Mouse (Mus musculus) hindbrain, embryonic 14.5 days (tissue): ENCODE data around the gene Acot4. TPM values are rescaled to one million over a fixed set of nuclear protein-coding genes. Genes with fewer than 3 reads are reported as not detected.
"Not testable (repeated sequence)": the region's sequence is repeated elsewhere in the genome, so short reads cannot be mapped to it uniquely, and the experiment has no call there.

ENCODE experiments used
- ATAC-seq: fragments of 200-750 bp; cut with Nextera tagmentation; 2 replicates; pipeline ENCODE4 v1.8.0; 2017; ENCODE audit warnings: moderate number of reproducible peaks, mild to moderate bottlenecking, moderate TSS enrichment, moderate library complexity; ENCODE audit not compliant: low FRiP score
- DNase-seq: peaks from one replicate; pipeline ENCODE4 v3.0.0-alpha.2; 2015; ENCODE audit warnings: low spot score
- H3K27ac ChIP-seq: fragments of 300-500 bp; sonication (generic); 2 replicates; pipeline ENCODE4 v1.5.1; 2014; ENCODE audit warnings: mild to moderate bottlenecking, moderate library complexity
- H3K27me3 ChIP-seq: fragments of 300-500 bp; sonication (generic); 2 replicates; pipeline ENCODE4 v1.6.1; 2014; ENCODE audit warnings: mild to moderate bottlenecking, low read length, mixed read lengths; ENCODE audit not compliant: control insufficient read depth, insufficient read depth
- H3K36me3 ChIP-seq: fragments of 300-500 bp; sonication (generic); replicated peaks from 2 replicates; pipeline ENCODE4 v1.6.1; 2014; ENCODE audit not compliant: control insufficient read depth, insufficient read depth
- H3K4me1 ChIP-seq: fragments of 300-500 bp; sonication (generic); replicated peaks from 2 replicates; pipeline ENCODE4 v1.6.1; 2014; ENCODE audit warnings: antibody characterized with exemption, low read length, mixed read lengths; ENCODE audit not compliant: control insufficient read depth, insufficient read depth
- H3K4me2 ChIP-seq: fragments of 300-500 bp; sonication (generic); replicated peaks from 2 replicates; pipeline ENCODE4 v1.6.1; 2014; ENCODE audit warnings: mild to moderate bottlenecking, moderate library complexity
- H3K4me3 ChIP-seq: fragments of 300-500 bp; sonication (generic); replicated peaks from 2 replicates; pipeline ENCODE4 v1.5.1; 2014; ENCODE audit warnings: mild to moderate bottlenecking, low read length
- H3K9ac ChIP-seq: fragments of 300-500 bp; sonication (generic); 2 replicates; pipeline ENCODE4 v1.6.1; 2014
- H3K9me3 ChIP-seq: fragments of 300-500 bp; sonication (generic); 2 replicates; pipeline ENCODE4 v1.6.1; 2016; ENCODE audit warnings: low read length; ENCODE audit not compliant: control insufficient read depth
- WGBS: fragments of 180-500 bp; shearing (Covaris S2); extraction: QIAGEN DNeasy Blood & Tissue Kit; methylation state at CpG from one replicate; pipeline ENCODE4 v1.1.7; 2014; 5-methylcytosine and 5-hydroxymethylcytosine counted together
- polyA plus RNA-seq: library from polyadenylated mRNA; unstranded; fragments of >200 nt; fragmentation: Nextera tagmentation; extraction: Ambion mirVana; gene quantifications from 2 replicates; pipeline ENCODE4 v1.2.1, GENCODE M21; 2014

The Acot4 gene
- 0.54 and 0.61 TPM in 2 replicates for polyA plus RNA-seq

DNA sequence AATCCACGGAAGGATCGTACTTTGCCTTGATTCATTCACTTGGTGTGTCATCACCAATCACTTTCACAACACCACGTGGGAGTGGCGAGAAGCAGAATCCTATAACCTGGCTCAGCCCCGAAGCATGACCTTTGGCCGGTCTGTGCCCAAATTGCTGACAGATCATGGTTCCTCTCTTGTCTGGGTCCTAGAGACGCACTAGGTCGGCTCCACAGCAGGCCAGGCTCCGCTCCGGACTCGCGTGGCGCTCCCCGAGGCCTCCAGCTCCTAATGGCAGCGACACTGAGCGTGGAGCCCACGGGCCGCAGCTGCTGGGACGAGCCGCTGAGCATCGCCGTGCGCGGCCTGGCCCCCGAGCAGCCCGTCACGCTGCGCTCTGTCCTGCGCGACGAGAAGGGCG lies at the start of gene Acot4:
Acot4 (plus strand) TSS at position 139 of the 400 bp plus-strand sequence.
- Histone ChIP-seq H3K4me2 (peak within 1 kb of the TSS; percentile 59), H3K9ac (peak within 1 kb of the TSS; percentile 50), H3K4me3 (peak within 1 kb of the TSS; percentile 39)
- not testable (repeated sequence) for H3K36me3 ChIP-seq, H3K9me3 ChIP-seq, H3K27me3 ChIP-seq, H3K4me1 ChIP-seq, DNase-seq, ATAC-seq, H3K27ac ChIP-seq
- WGBS: 15% methylated on average over 16 of the region's 32 CpGs

DNA sequence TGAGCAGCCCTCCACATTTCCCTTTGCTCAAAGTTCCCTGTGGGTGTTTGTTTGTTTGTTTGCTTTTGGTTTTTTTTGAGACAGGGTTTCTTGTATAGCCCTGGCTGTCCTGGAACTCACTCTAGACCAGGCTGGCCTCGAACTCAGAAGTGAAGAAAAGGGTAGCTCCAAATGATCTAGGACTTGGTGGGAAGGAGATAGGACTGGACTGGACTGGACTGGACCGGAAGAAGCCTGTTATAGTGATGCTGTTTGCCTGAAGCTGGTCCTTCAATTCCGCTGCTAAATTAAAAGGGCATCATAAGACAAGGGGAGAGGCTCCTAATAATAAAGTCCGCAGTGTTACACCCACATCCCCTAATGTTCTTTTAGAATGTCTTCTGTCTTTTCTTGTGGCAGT lies 49.7 kb upstream of the Acot4 start:
- no peaks in the 10 kb centered on the region; the same call in 1 of the 2 replicates for H3K36me3 ChIP-seq
- no peaks in the 10 kb centered on the region for H3K9me3 ChIP-seq
- 0 out of 2 replicates have a peak, but pooled peaks have one; percentile 35 for ATAC-seq
- H3K4me1 ChIP-seq: peaks cover 10% of the 10 kb centered on the region; the same call in 1 of the 2 replicates
- peak overlapping the region; percentile 60 for H3K4me3 ChIP-seq
- DNase-seq: no peak
- H3K9ac ChIP-seq: peak overlapping the region; percentile 78
- peak overlapping the region; percentile 56 for H3K4me2 ChIP-seq
- peak overlapping the region; percentile 88 for H3K27ac ChIP-seq
- no peaks in the 10 kb centered on the region for H3K27me3 ChIP-seq
- 68% methylated on average over 4 of the region's 4 CpGs for WGBS

DNA sequence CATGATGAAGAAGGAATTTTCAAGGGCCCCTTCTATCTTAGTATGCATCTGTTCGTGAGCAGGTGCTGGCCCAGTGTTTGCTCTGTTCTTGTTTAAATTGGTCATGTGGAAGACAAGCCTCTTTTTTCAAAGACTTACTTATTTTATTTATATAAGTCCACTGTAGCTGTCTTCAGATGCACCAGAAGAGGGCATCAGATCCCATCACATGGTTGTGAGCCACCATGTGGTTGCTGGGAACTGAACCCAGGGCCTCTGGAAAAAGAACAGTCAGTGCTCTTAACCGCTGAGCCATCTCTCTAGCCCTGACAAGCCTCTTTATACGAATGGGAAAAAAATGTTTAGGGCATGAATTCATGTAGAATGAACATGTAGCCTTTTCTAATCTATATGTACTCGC lies 48.8 kb upstream of the Acot4 start:
- H3K4me2 ChIP-seq: no peak overlapping the region
- H3K27me3 ChIP-seq: no peaks in the 10 kb centered on the region
- ATAC-seq (no peak), DNase-seq (no peak)
- H3K27ac ChIP-seq: no peak overlapping the region
- no peak overlapping the region for H3K9ac ChIP-seq
- H3K4me1 ChIP-seq: peaks cover 10% of the 10 kb centered on the region; the same call in 1 of the 2 replicates
- 96% methylated on average over 4 of the region's 4 CpGs for WGBS
- H3K9me3 ChIP-seq: no peaks in the 10 kb centered on the region
- H3K4me3 ChIP-seq: no peak overlapping the region
- no peaks in the 10 kb centered on the region; the same call in 1 of the 2 replicates for H3K36me3 ChIP-seq

DNA sequence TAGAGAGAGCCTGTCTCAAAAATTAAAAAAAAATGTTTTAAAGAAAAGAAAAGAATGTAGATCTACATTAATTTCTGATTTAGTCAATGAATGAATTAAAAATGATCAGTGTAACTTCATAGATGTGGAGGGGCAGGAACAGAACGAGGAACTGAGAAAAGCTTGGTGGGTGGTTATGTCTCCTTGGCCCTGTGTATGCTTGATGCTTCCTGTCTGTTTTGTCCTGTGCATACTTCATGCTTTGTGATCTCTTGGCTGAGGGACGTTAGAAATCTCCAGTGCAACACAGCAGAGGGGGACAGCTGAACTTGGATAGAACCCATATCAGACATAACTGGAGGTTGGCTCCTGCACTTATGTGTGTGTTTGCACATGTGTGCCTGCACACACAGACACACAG lies 41.0 kb upstream of the Acot4 start:
- H3K9me3 ChIP-seq: no peaks in the 10 kb centered on the region
- no peak overlapping the region for H3K4me3 ChIP-seq
- WGBS: 60% methylated on average over 2 of the region's 2 CpGs
- no peak for ATAC-seq
- H3K36me3 ChIP-seq: no peaks in the 10 kb centered on the region; the same call in 1 of the 2 replicates
- no peaks in the 10 kb centered on the region for H3K27me3 ChIP-seq
- no peak overlapping the region for H3K9ac ChIP-seq
- H3K4me1 ChIP-seq: no peaks in the 10 kb centered on the region
- H3K4me2 ChIP-seq: no peak overlapping the region
- H3K27ac ChIP-seq: no peak overlapping the region
- DNase-seq: no peak

DNA sequence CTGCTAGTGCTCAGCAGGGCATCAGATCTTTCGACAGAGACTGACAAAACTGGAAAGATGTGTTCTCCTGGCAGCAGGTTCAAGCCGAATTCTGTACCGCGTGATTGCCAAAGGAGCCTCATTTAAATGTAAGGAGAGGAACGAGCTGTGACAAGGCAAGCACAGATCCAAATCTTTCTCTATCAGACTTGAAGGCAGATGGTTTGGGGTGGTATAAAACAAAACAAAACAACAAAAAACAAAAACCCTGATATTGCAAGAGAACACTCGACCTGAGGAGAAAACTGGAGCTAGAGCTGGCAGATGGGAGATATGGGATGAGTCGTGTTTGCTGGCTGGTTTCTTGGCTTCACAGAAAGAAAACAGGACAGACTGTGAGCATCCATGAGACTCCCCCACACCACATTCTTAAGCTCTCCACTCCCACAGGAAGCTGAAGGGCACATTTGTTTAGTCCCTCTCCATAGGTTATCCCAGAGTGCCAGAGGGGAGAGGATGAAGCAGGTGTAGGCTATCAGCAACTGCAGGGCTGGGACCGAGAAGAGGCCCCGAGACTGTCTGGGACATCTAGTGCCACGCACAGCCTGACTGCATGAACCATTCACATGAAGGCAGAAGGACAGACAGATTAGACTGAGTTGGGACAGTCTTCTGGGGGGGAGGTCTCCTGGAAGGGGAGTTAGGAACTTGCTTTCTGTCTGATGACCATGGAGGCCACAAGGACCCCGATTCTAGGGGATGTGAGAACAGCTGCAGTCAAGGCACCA lies 39.7 kb upstream of the Acot4 start:
- Histone ChIP-seq H3K4me1 (no peaks in the 10 kb centered on the region), H3K27ac (peak overlapping the region; percentile 9; the same call in 1 of the 2 replicates), H3K36me3 (no peaks in the 10 kb centered on the region), H3K27me3 (no peaks in the 10 kb centered on the region), H3K9ac (no peak overlapping the region), H3K4me3 (no peak overlapping the region), H3K9me3 (no peaks in the 10 kb centered on the region), H3K4me2 (no peak overlapping the region)
- WGBS: 63% methylated on average over 11 of the region's 11 CpGs
- ATAC-seq (no peak), DNase-seq (no peak)

DNA sequence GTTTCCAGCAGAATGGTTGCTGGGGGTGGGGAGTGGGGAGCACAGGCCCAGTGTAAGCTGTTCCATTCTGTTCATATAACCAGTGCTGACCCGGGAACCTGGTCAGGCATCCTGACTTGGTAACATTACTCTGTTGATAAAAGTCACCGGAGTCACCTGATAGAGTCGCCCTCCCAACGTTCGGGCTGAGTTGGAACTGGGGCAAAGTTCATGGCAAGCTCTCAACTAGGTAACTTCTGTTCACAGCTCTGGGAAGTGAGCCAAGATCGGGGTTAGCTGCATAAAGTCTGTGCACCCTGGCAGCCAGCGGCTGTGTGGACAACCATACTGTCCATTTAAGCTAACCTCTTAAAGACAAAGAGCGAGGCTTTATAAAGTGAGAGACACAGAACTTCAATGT lies 38.9 kb upstream of the Acot4 start:
- H3K27me3 ChIP-seq, ATAC-seq, H3K4me1 ChIP-seq, H3K4me2 ChIP-seq, H3K27ac ChIP-seq, H3K9me3 ChIP-seq, H3K9ac ChIP-seq, DNase-seq, H3K4me3 ChIP-seq, H3K36me3 ChIP-seq: not testable (repeated sequence)
- WGBS: 68% methylated on average over 8 of the region's 8 CpGs

DNA sequence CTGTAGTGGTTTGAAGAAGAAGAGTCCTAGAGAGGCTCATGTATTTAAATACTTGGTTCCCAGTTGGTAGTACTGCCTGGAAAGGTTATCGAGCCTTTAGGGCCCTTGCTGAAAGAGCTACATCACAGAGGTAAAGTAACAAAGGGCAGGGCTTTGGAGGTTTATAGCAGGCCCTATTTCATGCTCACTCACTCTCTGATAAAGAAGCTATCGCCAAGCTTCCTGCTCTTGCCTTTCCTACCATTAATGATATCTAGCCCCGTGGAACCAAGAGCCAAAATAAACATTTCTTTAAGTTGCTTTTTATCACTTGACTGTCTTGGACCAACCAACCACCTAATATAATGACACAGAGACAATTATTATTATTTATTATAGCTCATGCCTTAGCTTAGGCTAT lies 37.8 kb upstream of the Acot4 start:
- Histone ChIP-seq H3K4me3 (no peak overlapping the region), H3K27me3 (no peaks in the 10 kb centered on the region), H3K36me3 (no peaks in the 10 kb centered on the region), H3K4me2 (no peak overlapping the region), H3K9ac (no peak overlapping the region), H3K4me1 (no peaks in the 10 kb centered on the region), H3K9me3 (no peaks in the 10 kb centered on the region), H3K27ac (no peak overlapping the region)
- 91% methylated on average over 3 of the region's 3 CpGs for WGBS
- ATAC-seq (no peak), DNase-seq (no peak)

DNA sequence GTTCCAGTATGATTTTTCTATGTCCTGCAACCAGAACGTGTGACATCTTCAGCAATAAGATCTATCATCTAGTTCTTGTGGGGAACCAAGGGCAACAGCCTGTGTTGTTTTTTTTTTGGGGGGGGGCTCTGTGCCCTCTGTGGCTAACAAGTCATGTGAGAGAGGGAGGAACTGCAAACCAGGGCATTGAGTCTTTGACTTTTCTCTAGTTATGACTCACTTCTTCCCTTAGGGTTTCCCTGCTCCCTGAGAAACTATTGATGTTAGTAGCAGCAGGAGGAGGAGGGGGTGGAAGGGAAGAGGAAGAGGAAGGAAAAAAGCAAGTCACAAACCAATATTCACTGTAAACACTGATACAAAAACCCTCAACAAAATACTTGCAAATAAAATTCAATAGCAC lies 34.3 kb upstream of the Acot4 start:
- Histone ChIP-seq H3K9ac (no peak overlapping the region), H3K4me3 (no peak overlapping the region), H3K9me3 (no peaks in the 10 kb centered on the region), H3K4me2 (no peak overlapping the region), H3K36me3 (no peaks in the 10 kb centered on the region), H3K27me3 (0 out of 2 replicates have a peak, but pooled peaks cover 5% of the 10 kb centered on the region), H3K27ac (no peak overlapping the region), H3K4me1 (peaks cover 3% of the 10 kb centered on the region; the same call in 1 of the 2 replicates)
- DNase-seq (no peak), ATAC-seq (no peak)
- WGBS: 81% methylated on average over 1 of the region's 1 CpGs

DNA sequence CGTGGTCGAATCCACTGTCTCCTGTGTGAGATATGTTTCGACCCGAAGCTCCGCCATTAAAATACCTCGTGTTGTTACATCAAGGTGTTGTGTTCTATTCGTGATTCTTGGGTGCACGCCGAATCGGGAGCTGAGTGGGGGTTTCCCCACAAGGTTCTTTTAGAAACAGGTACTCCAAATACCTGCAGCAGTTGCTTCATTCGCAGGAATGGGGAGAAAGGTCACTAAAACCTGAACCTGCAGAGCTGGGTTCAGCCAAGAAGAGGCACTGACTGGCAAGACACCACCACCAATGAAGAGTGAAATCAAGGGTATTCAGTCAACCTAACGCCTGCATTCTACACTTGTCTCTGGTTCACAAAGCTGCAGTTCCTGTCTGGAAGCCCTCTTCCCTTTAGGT lies 29.9 kb upstream of the Acot4 start:
- H3K4me2 ChIP-seq: peak overlapping the region; percentile 51; the same call in 1 of the 2 replicates
- ATAC-seq: no peak
- H3K4me3 ChIP-seq: no peak overlapping the region
- H3K27ac ChIP-seq: peak overlapping the region; percentile 63
- DNase-seq: no peak
- peaks cover 22% of the 10 kb centered on the region for H3K4me1 ChIP-seq
- WGBS: 84% methylated on average over 12 of the region's 12 CpGs
- no peak overlapping the region for H3K9ac ChIP-seq
- H3K36me3 ChIP-seq: no peaks in the 10 kb centered on the region
- 0 out of 2 replicates have a peak, but pooled peaks cover 5% of the 10 kb centered on the region for H3K27me3 ChIP-seq
- H3K9me3 ChIP-seq: no peaks in the 10 kb centered on the region
